Mouse (Mus musculus): ENCODE results near the gene Tmem63c. TPM values are rescaled to one million over a fixed set of nuclear protein-coding genes. Genes with fewer than 3 reads are reported as not detected.
A peak's percentile ranks its signal among the peaks of the same experiment; 100 is the strongest.

The Tmem63c gene
- polyA plus RNA-seq, 1 experiment from 2014 or later, result 1.5 TPM

GRCm38 (mm10) chr12:87076610-87077009, 55.5 kb downstream of the Tmem63c start:
- no peak for ATAC-seq (ENCODE audit: low FRiP score)

GRCm38 (mm10) chr12:87082797-87083196, 61.7 kb downstream of the Tmem63c start:
- Histone ChIP-seq H3K27me3 (no peaks in the 10 kb centered on the region), H3K27ac (no peak overlapping the region), H3K36me3 (replicated peaks) (no peaks in the 10 kb centered on the region), H3K4me2 (no peak overlapping the region), H3K9me3 (no peaks in the 10 kb centered on the region), H3K9ac (no peak overlapping the region), H3K4me1 (no peaks in the 10 kb centered on the region; the same call in 1 of the 2 replicates), H3K4me3 (replicated peaks) (no peak overlapping the region)
- ATAC-seq (ENCODE audit: low FRiP score), result no peak
- 83% methylated on average over 8 of the region's 8 CpGs for WGBS

More at GRCm38 (mm10) chr12:87076610-87077009, 55.5 kb downstream of the Tmem63c start:
- Histone ChIP-seq H3K4me2 (no peak overlapping the region), H3K27ac (no peak overlapping the region), H3K9me3 (no peaks in the 10 kb centered on the region), H3K9ac (no peak overlapping the region), H3K4me3 (replicated peaks) (no peak overlapping the region), H3K36me3 (replicated peaks) (no peaks in the 10 kb centered on the region), H3K4me1 (no peaks in the 10 kb centered on the region), H3K27me3 (no peaks in the 10 kb centered on the region)
- WGBS, result 86% methylated on average over 2 of the region's 2 CpGs

GRCm38 (mm10) chr12:87087236-87087635, 66.1 kb downstream of the Tmem63c start:
- no peak overlapping the region for H3K27ac ChIP-seq
- no peaks in the 10 kb centered on the region; the same call in 1 of the 2 replicates for H3K4me1 ChIP-seq
- H3K4me2 ChIP-seq, result no peak overlapping the region
- ATAC-seq (ENCODE audit: low FRiP score), result no peak
- no peaks in the 10 kb centered on the region for H3K36me3 ChIP-seq (replicated peaks)
- H3K4me3 ChIP-seq (replicated peaks), result no peak overlapping the region
- H3K9ac ChIP-seq, result no peak overlapping the region
- H3K9me3 ChIP-seq, result no peaks in the 10 kb centered on the region
- 56% methylated on average over 7 of the region's 7 CpGs for WGBS
- no peaks in the 10 kb centered on the region for H3K27me3 ChIP-seq

GRCm38 (mm10) chr12:87088331-87088730, 67.2 kb downstream of the Tmem63c start:
- Histone ChIP-seq H3K36me3 (replicated peaks) (no peaks in the 10 kb centered on the region), H3K27ac (no peak overlapping the region), H3K4me2 (no peak overlapping the region), H3K4me3 (replicated peaks) (no peak overlapping the region), H3K4me1 (no peaks in the 10 kb centered on the region; the same call in 1 of the 2 replicates), H3K9me3 (no peaks in the 10 kb centered on the region), H3K9ac (no peak overlapping the region), H3K27me3 (no peaks in the 10 kb centered on the region)
- 42% methylated on average over 4 of the region's 4 CpGs for WGBS
- ATAC-seq (ENCODE audit: low FRiP score), result no peak

- Histone ChIP-seq H3K27ac (no peak overlapping the region), H3K9ac (no peak overlapping the region), H3K36me3 (replicated peaks) (no peaks in the 10 kb centered on the region), H3K4me2 (no peak overlapping the region), H3K27me3 (no peaks in the 10 kb centered on the region), H3K4me1 (no peaks in the 10 kb centered on the region; the same call in 1 of the 2 replicates), H3K4me3 (replicated peaks) (no peak overlapping the region), H3K9me3 (no peaks in the 10 kb centered on the region)
- ATAC-seq (ENCODE audit: low FRiP score), result no peak
- 72% methylated on average over 4 of the region's 4 CpGs for WGBS
Measured at GRCm38 (mm10) chr12:87089255-87089654, 68.1 kb downstream of the Tmem63c start.

GRCm38 (mm10) chr12:87089701-87090100, 68.6 kb downstream of the Tmem63c start:
- no peak overlapping the region for H3K4me3 ChIP-seq (replicated peaks)
- WGBS, result 67% methylated on average over 2 of the region's 2 CpGs
- H3K4me1 ChIP-seq, result no peaks in the 10 kb centered on the region; the same call in 1 of the 2 replicates
- H3K9ac ChIP-seq, result no peak overlapping the region
- no peak for ATAC-seq (ENCODE audit: low FRiP score)
- no peak overlapping the region for H3K4me2 ChIP-seq
- H3K27me3 ChIP-seq, result no peaks in the 10 kb centered on the region
- no peak overlapping the region for H3K27ac ChIP-seq
- no peaks in the 10 kb centered on the region for H3K9me3 ChIP-seq
- H3K36me3 ChIP-seq (replicated peaks), result no peaks in the 10 kb centered on the region

GRCm38 (mm10) chr12:87091916-87092315, 70.8 kb downstream of the Tmem63c start:
- H3K9ac ChIP-seq, result no peak overlapping the region
- H3K4me1 ChIP-seq, result no peaks in the 10 kb centered on the region; the same call in 1 of the 2 replicates
- no peaks in the 10 kb centered on the region for H3K9me3 ChIP-seq
- H3K27ac ChIP-seq, result no peak overlapping the region
- H3K27me3 ChIP-seq, result no peaks in the 10 kb centered on the region
- no peaks in the 10 kb centered on the region for H3K36me3 ChIP-seq (replicated peaks)
- no peak for ATAC-seq (ENCODE audit: low FRiP score)
- 93% methylated on average over 2 of the region's 2 CpGs for WGBS
- H3K4me3 ChIP-seq (replicated peaks), result no peak overlapping the region
- H3K4me2 ChIP-seq, result no peak overlapping the region

GRCm38 (mm10) chr12:87093249-87093648, 72.1 kb downstream of the Tmem63c start:
- 77% methylated on average over 4 of the region's 4 CpGs for WGBS
- Histone ChIP-seq H3K4me3 (replicated peaks) (no peak overlapping the region), H3K4me2 (no peak overlapping the region)

GRCm38 (mm10) chr12:87093671-87094070, 72.5 kb downstream of the Tmem63c start:
- H3K9ac ChIP-seq, result no peak overlapping the region

More at GRCm38 (mm10) chr12:87093249-87093648, 72.1 kb downstream of the Tmem63c start:
- H3K36me3 ChIP-seq (replicated peaks), result no peaks in the 10 kb centered on the region
- no peak overlapping the region for H3K9ac ChIP-seq
- no peak overlapping the region for H3K27ac ChIP-seq
- no peak for ATAC-seq (ENCODE audit: low FRiP score)
- H3K9me3 ChIP-seq, result no peaks in the 10 kb centered on the region
- H3K27me3 ChIP-seq, result no peaks in the 10 kb centered on the region; the same call in 1 of the 2 replicates
- H3K4me1 ChIP-seq, result no peaks in the 10 kb centered on the region

GRCm38 (mm10) chr12:87100331-87100730, 79.2 kb downstream of the Tmem63c start:
- Histone ChIP-seq H3K27me3 (peaks cover 35% of the 10 kb centered on the region), H3K4me1 (peaks cover 10% of the 10 kb centered on the region), H3K27ac (no peak overlapping the region), H3K9me3 (no peaks in the 10 kb centered on the region), H3K4me2 (no peak overlapping the region), H3K9ac (no peak overlapping the region), H3K36me3 (replicated peaks) (no peaks in the 10 kb centered on the region), H3K4me3 (replicated peaks) (no peak overlapping the region)
- WGBS, result 73% methylated on average over 4 of the region's 4 CpGs
- ATAC-seq (ENCODE audit: low FRiP score), result no peak

More at GRCm38 (mm10) chr12:87093671-87094070, 72.5 kb downstream of the Tmem63c start:
- no peak for ATAC-seq (ENCODE audit: low FRiP score)
- 79% methylated on average over 6 of the region's 6 CpGs for WGBS
- H3K4me3 ChIP-seq (replicated peaks), result no peak overlapping the region
- H3K4me1 ChIP-seq, result no peaks in the 10 kb centered on the region
- H3K27me3 ChIP-seq, result no peaks in the 10 kb centered on the region; the same call in 1 of the 2 replicates
- H3K27ac ChIP-seq, result no peak overlapping the region
- no peaks in the 10 kb centered on the region for H3K9me3 ChIP-seq
- H3K36me3 ChIP-seq (replicated peaks), result no peaks in the 10 kb centered on the region
- no peak overlapping the region for H3K4me2 ChIP-seq

GRCm38 (mm10) chr12:87102165-87102631, 81.1 kb downstream of the Tmem63c start, which contains the start of gene Ngb:
TSS of gene Ngb (minus strand) at chr12:87102539.
- no peaks in the 10 kb centered on the region for H3K36me3 ChIP-seq (replicated peaks)
- ATAC-seq (ENCODE audit: low FRiP score), result no peak
- H3K4me3 ChIP-seq (replicated peaks), result peak within 1 kb of the TSS; percentile 35
- no peak within 1 kb of the TSS for H3K27ac ChIP-seq
- no peak within 1 kb of the TSS for H3K9ac ChIP-seq
- WGBS, result 2% methylated on average over 32 of the region's 32 CpGs
- H3K4me1 ChIP-seq, result peaks cover 11% of the 10 kb centered on the region
- H3K9me3 ChIP-seq, result no peaks in the 10 kb centered on the region
- H3K27me3 ChIP-seq, result peaks cover 35% of the 10 kb centered on the region
- peak within 1 kb of the TSS; percentile 54 for H3K4me2 ChIP-seq

GRCm38 (mm10) chr12:87103471-87103870, 82.3 kb downstream of the Tmem63c start:
- no peak overlapping the region for H3K4me3 ChIP-seq (replicated peaks)
- WGBS, result 91% methylated on average over 4 of the region's 4 CpGs
- H3K9ac ChIP-seq, result no peak overlapping the region
- peaks cover 35% of the 10 kb centered on the region for H3K27me3 ChIP-seq
- H3K27ac ChIP-seq, result no peak overlapping the region
- H3K4me2 ChIP-seq, result no peak overlapping the region
- peaks cover 16% of the 10 kb centered on the region for H3K4me1 ChIP-seq
- no peaks in the 10 kb centered on the region for H3K9me3 ChIP-seq
- H3K36me3 ChIP-seq (replicated peaks), result no peaks in the 10 kb centered on the region
- ATAC-seq (ENCODE audit: low FRiP score), result no peak

- Histone ChIP-seq H3K4me1 (peaks cover 16% of the 10 kb centered on the region), H3K9ac (no peak overlapping the region), H3K27ac (no peak overlapping the region), H3K4me3 (replicated peaks) (no peak overlapping the region), H3K9me3 (no peaks in the 10 kb centered on the region), H3K4me2 (no peak overlapping the region), H3K27me3 (peaks cover 34% of the 10 kb centered on the region), H3K36me3 (replicated peaks) (peaks cover 3% of the 10 kb centered on the region; the same call in 1 of the 2 replicates)
- 90% methylated on average over 4 of the region's 4 CpGs for WGBS
- ATAC-seq (ENCODE audit: low FRiP score), result no peak
Measured at GRCm38 (mm10) chr12:87104796-87105195, 83.7 kb downstream of the Tmem63c start.
